Mouse (Mus musculus): ENCODE measurements around the gene Gm13279.
"Not testable (repeated sequence)": the region's sequence is repeated elsewhere in the genome, so short reads cannot be mapped to it uniquely, and the experiment has no call there.

- TF ChIP-seq CTCF (IDR thresholded peaks at IDR 0.05; ENCODE audit: borderline replicate concordance, insufficient read depth, low read depth, low read length); POLR2A (IDR thresholded peaks at IDR 0.05; ENCODE audit: borderline replicate concordance, insufficient read depth, low read length): not testable (repeated sequence)
These were observed 5.8 kb downstream of the Gm13279 start, which contains the start of gene Gm13287 for GRCm38 (mm10) chr4:88802954-88803353.

Measured in cerebellum, adult 2 months (tissue).